Mouse (Mus musculus) intestine, embryonic 16.5 days (tissue): Measurements from ENCODE around the gene Hba-x. TPM values are rescaled to one million over a fixed set of nuclear protein-coding genes. Genes with fewer than 3 reads are reported as not detected.
"Not testable (repeated sequence)": the region's sequence is repeated elsewhere in the genome, so short reads cannot be mapped to it uniquely, and the experiment has no call there.

ENCODE experiments used
- ATAC-seq: fragments of 200-750 bp; cut with Nextera tagmentation; 2 replicates; pipeline ENCODE4 v1.8.0; 2017; ENCODE audit warnings: moderate TSS enrichment, moderate library complexity
- H3K27ac ChIP-seq: fragments of 300-500 bp; sonication (generic); 2 replicates; pipeline ENCODE4 v1.5.1; 2014; ENCODE audit warnings: mild to moderate bottlenecking, low read length
- H3K27me3 ChIP-seq: fragments of 300-500 bp; sonication (generic); replicated peaks from 2 replicates; pipeline ENCODE4 v1.6.1; 2014; ENCODE audit warnings: low read length, control low read depth, mixed read lengths; ENCODE audit not compliant: control insufficient read depth, insufficient read depth
- H3K36me3 ChIP-seq: fragments of 300-500 bp; sonication (generic); 2 replicates; pipeline ENCODE4 v1.6.1; 2014; ENCODE audit warnings: low read length, control low read depth; ENCODE audit not compliant: control insufficient read depth, insufficient read depth
- H3K4me1 ChIP-seq: fragments of 300-500 bp; sonication (generic); 2 replicates; pipeline ENCODE4 v1.6.1; 2014; ENCODE audit warnings: low read length, control low read depth, mixed read lengths; ENCODE audit not compliant: control insufficient read depth, insufficient read depth
- H3K4me2 ChIP-seq: fragments of 300-500 bp; sonication (generic); 2 replicates; pipeline ENCODE4 v1.6.1; 2014; ENCODE audit warnings: low read depth, low read length, control low read depth
- H3K4me3 ChIP-seq: fragments of 300-500 bp; sonication (generic); 2 replicates; pipeline ENCODE4 v1.5.1; 2014; ENCODE audit warnings: mild to moderate bottlenecking, low read length
- H3K9ac ChIP-seq: fragments of 300-500 bp; sonication (generic); 2 replicates; pipeline ENCODE4 v1.6.1; 2014; ENCODE audit warnings: low read depth, low read length
- H3K9me3 ChIP-seq: fragments of 300-500 bp; sonication (generic); 2 replicates; pipeline ENCODE4 v1.6.1; 2016; ENCODE audit warnings: low read length, control low read depth; ENCODE audit not compliant: control insufficient read depth
- WGBS: fragments of 180-500 bp; shearing (Covaris S2); extraction: QIAGEN DNeasy Blood & Tissue Kit; methylation state at CpG from one replicate; pipeline ENCODE4 v1.1.7; 2014; 5-methylcytosine and 5-hydroxymethylcytosine counted together
- polyA plus RNA-seq: library from polyadenylated mRNA; unstranded; fragments of >200 nt; fragmentation: Nextera tagmentation; extraction: Ambion mirVana; gene quantifications from 2 replicates; pipeline ENCODE4 v1.2.1, GENCODE M21; 2015

The Hba-x gene
- polyA plus RNA-seq, 1 experiment from 2014 or later: 16.4 TPM

GRCm38 (mm10) chr11:32280646-32281045, 4.4 kb downstream of the Hba-x start:
- Histone ChIP-seq H3K27me3 (peaks cover 28% of the 10 kb centered on the region), H3K36me3 (no peaks in the 10 kb centered on the region), H3K4me3 (no peak overlapping the region), H3K4me2 (no peak overlapping the region), H3K9ac (no peak overlapping the region), H3K9me3 (no peaks in the 10 kb centered on the region), H3K27ac (no peak overlapping the region), H3K4me1 (no peaks in the 10 kb centered on the region)
- 67% methylated on average over 2 of the region's 2 CpGs for WGBS
- ATAC-seq: no peak

GRCm38 (mm10) chr11:32281416-32282144, 5.4 kb downstream of the Hba-x start:
- Histone ChIP-seq H3K27ac (no peak overlapping the region), H3K4me1 (no peaks in the 10 kb centered on the region), H3K27me3 (peaks cover 25% of the 10 kb centered on the region), H3K36me3 (no peaks in the 10 kb centered on the region), H3K4me3 (no peak overlapping the region), H3K9ac (no peak overlapping the region), H3K9me3 (no peaks in the 10 kb centered on the region), H3K4me2 (no peak overlapping the region)
- WGBS: 87% methylated on average over 1 of the region's 1 CpGs
- no peak for ATAC-seq

- not testable (repeated sequence) for H3K4me1 ChIP-seq, H3K36me3 ChIP-seq, H3K27ac ChIP-seq, H3K9me3 ChIP-seq, H3K4me3 ChIP-seq, H3K9ac ChIP-seq, H3K4me2 ChIP-seq
- WGBS: 36% methylated on average over 1 of the region's 5 CpGs
- peak; percentile 68 for ATAC-seq
- peaks cover 19% of the 10 kb centered on the region for H3K27me3 ChIP-seq
Observed at GRCm38 (mm10) chr11:32283091-32283777, 7.0 kb downstream of the Hba-x start, which contains the start of gene Hba-a1. Gene Hba-a1 (plus strand): TSS chr11:32283511.

- not testable (repeated sequence) for H3K27ac ChIP-seq, H3K9me3 ChIP-seq, ATAC-seq, H3K27me3 ChIP-seq, H3K9ac ChIP-seq, H3K4me1 ChIP-seq, H3K4me2 ChIP-seq, H3K4me3 ChIP-seq, H3K36me3 ChIP-seq
- WGBS: 54% methylated on average over 2 of the region's 2 CpGs
Observed at GRCm38 (mm10) chr11:32284582-32284981, 8.4 kb downstream of the Hba-x start.

GRCm38 (mm10) chr11:32285031-32285775, 9.0 kb downstream of the Hba-x start:
- Histone ChIP-seq H3K4me1 (no peaks in the 10 kb centered on the region), H3K9me3 (no peaks in the 10 kb centered on the region), H3K27me3 (peaks cover 4% of the 10 kb centered on the region), H3K9ac (no peak overlapping the region), H3K27ac (no peak overlapping the region), H3K36me3 (no peaks in the 10 kb centered on the region), H3K4me3 (no peak overlapping the region), H3K4me2 (no peak overlapping the region)
- peak; percentile 68 for ATAC-seq
- WGBS: 88% methylated on average over 7 of the region's 7 CpGs

GRCm38 (mm10) chr11:32285887-32286286, 9.7 kb downstream of the Hba-x start:
- H3K4me3 ChIP-seq, ATAC-seq, H3K27ac ChIP-seq, H3K4me2 ChIP-seq, H3K9me3 ChIP-seq, H3K4me1 ChIP-seq, H3K36me3 ChIP-seq, H3K9ac ChIP-seq, H3K27me3 ChIP-seq: not testable (repeated sequence)

GRCm38 (mm10) chr11:32286695-32287492, 10.7 kb downstream of the Hba-x start, which contains the start of gene Hbq1b:
Gene Hbq1b (plus strand): TSS chr11:32286965.
- Histone ChIP-seq H3K4me2 (peak within 1 kb of the TSS; percentile 48; the same call in 1 of the 2 replicates), H3K4me3 (peak within 1 kb of the TSS; percentile 31; the same call in 1 of the 2 replicates), H3K9ac (0 out of 2 replicates have a peak within 1 kb of the TSS, but pooled peaks have one; percentile 37)
- not testable (repeated sequence) for H3K27me3 ChIP-seq, H3K4me1 ChIP-seq, H3K36me3 ChIP-seq, H3K9me3 ChIP-seq, H3K27ac ChIP-seq
- ATAC-seq: 0 out of 2 replicates have a peak, but pooled peaks have one; percentile 29
- 19% methylated on average over 30 of the region's 33 CpGs for WGBS

- Histone ChIP-seq H3K4me3 (no peak overlapping the region), H3K4me1 (no peaks in the 10 kb centered on the region), H3K9me3 (no peaks in the 10 kb centered on the region), H3K9ac (no peak overlapping the region), H3K27ac (no peak overlapping the region), H3K27me3 (peaks cover 4% of the 10 kb centered on the region), H3K4me2 (no peak overlapping the region), H3K36me3 (no peaks in the 10 kb centered on the region)
- no peak for ATAC-seq
- WGBS: 63% methylated on average over 9 of the region's 9 CpGs
Observed at GRCm38 (mm10) chr11:32287493-32287825, 11.3 kb downstream of the Hba-x start.

GRCm38 (mm10) chr11:32292819-32293218, 16.6 kb downstream of the Hba-x start:
- H3K4me2 ChIP-seq, H3K9me3 ChIP-seq, H3K4me3 ChIP-seq, H3K36me3 ChIP-seq, H3K27me3 ChIP-seq, H3K27ac ChIP-seq, H3K9ac ChIP-seq, H3K4me1 ChIP-seq, ATAC-seq: not testable (repeated sequence)
- WGBS: 83% methylated on average over 4 of the region's 4 CpGs
